Mouse (Mus musculus) embryonic facial prominence, embryonic 15.5 days (tissue): ENCODE results near the gene Lypd4. TPM values are rescaled to one million over a fixed set of nuclear protein-coding genes. Genes with fewer than 3 reads are reported as not detected.
"Not testable (repeated sequence)": the region's sequence is repeated elsewhere in the genome, so short reads cannot be mapped to it uniquely, and the experiment has no call there.

ENCODE experiments used
- ATAC-seq: fragments of 200-750 bp; cut with Nextera tagmentation; 2 replicates; pipeline ENCODE4 v1.8.0; 2017; ENCODE audit warnings: low read depth, moderate TSS enrichment; ENCODE audit not compliant: insufficient number of reproducible peaks, low FRiP score, low TSS enrichment
- H3K27ac ChIP-seq: fragments of 300-500 bp; sonication (generic); replicated peaks from 2 replicates; pipeline ENCODE4 v1.5.1; 2015; ENCODE audit warnings: mild to moderate bottlenecking, inconsistent platforms
- H3K27me3 ChIP-seq: fragments of 300-500 bp; sonication (generic); 2 replicates; pipeline ENCODE4 v1.6.1; 2015; ENCODE audit warnings: inconsistent platforms
- H3K36me3 ChIP-seq: fragments of 300-500 bp; sonication (generic); 2 replicates; pipeline ENCODE4 v1.6.1; 2015; ENCODE audit warnings: mild to moderate bottlenecking, inconsistent platforms
- H3K4me1 ChIP-seq: fragments of 300-500 bp; sonication (generic); 2 replicates; pipeline ENCODE4 v1.6.1; 2015; ENCODE audit warnings: inconsistent platforms
- H3K4me2 ChIP-seq: fragments of 300-500 bp; sonication (generic); replicated peaks from 2 replicates; pipeline ENCODE4 v1.6.1; 2015; ENCODE audit warnings: mild to moderate bottlenecking, inconsistent platforms
- H3K4me3 ChIP-seq: fragments of 300-500 bp; sonication (generic); replicated peaks from 2 replicates; pipeline ENCODE4 v1.5.1; 2015; ENCODE audit warnings: mild to moderate bottlenecking, inconsistent platforms
- H3K9ac ChIP-seq: fragments of 300-500 bp; sonication (generic); 2 replicates; pipeline ENCODE4 v1.6.1; 2015; ENCODE audit warnings: inconsistent platforms
- H3K9me3 ChIP-seq: fragments of 300-500 bp; sonication (generic); replicated peaks from 2 replicates; pipeline ENCODE4 v1.6.1; 2016; ENCODE audit warnings: inconsistent platforms
- WGBS: fragments of 180-500 bp; shearing (Covaris S2); methylation state at CpG from one replicate; pipeline ENCODE4 v1.1.7; 2015; 5-methylcytosine and 5-hydroxymethylcytosine counted together
- polyA plus RNA-seq: library from polyadenylated mRNA; unstranded; fragments of >200 nt; fragmentation: Nextera tagmentation; extraction: Ambion mirVana; gene quantifications from 2 replicates; pipeline ENCODE4 v1.2.1, GENCODE M21; 2015

Gene Lypd4
- polyA plus RNA-seq, 1 experiment from 2014 or later: not detected

GRCm38 (mm10) chr7:24862853-24863252 lies 6.9 kb downstream of the Lypd4 start:
- Histone ChIP-seq H3K27ac (no peak overlapping the region), H3K4me2 (no peak overlapping the region), H3K27me3 (no peaks in the 10 kb centered on the region), H3K36me3 (no peaks in the 10 kb centered on the region), H3K9ac (no peak overlapping the region), H3K4me1 (no peaks in the 10 kb centered on the region), H3K4me3 (no peak overlapping the region), H3K9me3 (no peaks in the 10 kb centered on the region)
- no peak for ATAC-seq
- WGBS: 83% methylated on average over 4 of the region's 4 CpGs

- Histone ChIP-seq H3K27ac (no peak within 1 kb of the TSS), H3K36me3 (no peaks in the 10 kb centered on the region), H3K27me3 (no peaks in the 10 kb centered on the region), H3K4me3 (no peak within 1 kb of the TSS), H3K4me2 (no peak within 1 kb of the TSS), H3K9me3 (no peaks in the 10 kb centered on the region), H3K9ac (no peak within 1 kb of the TSS), H3K4me1 (no peaks in the 10 kb centered on the region)
- ATAC-seq: no peak
- WGBS: 89% methylated on average over 7 of the region's 7 CpGs
Measured at GRCm38 (mm10) chr7:24861913-24862312, 7.8 kb downstream of the Lypd4 start, which contains the start of gene Gm9844. Gene Gm9844 (plus strand): TSS chr7:24862213.

GRCm38 (mm10) chr7:24859234-24859633 lies 10.5 kb downstream of the Lypd4 start:
- no peak overlapping the region for H3K27ac ChIP-seq
- H3K4me1 ChIP-seq: no peaks in the 10 kb centered on the region
- H3K9ac ChIP-seq: no peak overlapping the region
- H3K4me2 ChIP-seq: no peak overlapping the region
- H3K4me3 ChIP-seq: no peak overlapping the region
- no peak for ATAC-seq
- WGBS: 69% methylated on average over 5 of the region's 5 CpGs
- H3K9me3 ChIP-seq: no peaks in the 10 kb centered on the region
- H3K27me3 ChIP-seq: no peaks in the 10 kb centered on the region
- H3K36me3 ChIP-seq: no peaks in the 10 kb centered on the region

GRCm38 (mm10) chr7:24856460-24857120 lies 13.2 kb downstream of the Lypd4 start:
- WGBS: 39% methylated on average over 6 of the region's 6 CpGs
- Histone ChIP-seq H3K4me2 (no peak overlapping the region), H3K9ac (no peak overlapping the region), H3K27ac (no peak overlapping the region), H3K9me3 (no peaks in the 10 kb centered on the region), H3K4me3 (no peak overlapping the region), H3K4me1 (0 out of 2 replicates have a peak, but pooled peaks cover 5% of the 10 kb centered on the region), H3K36me3 (no peaks in the 10 kb centered on the region), H3K27me3 (no peaks in the 10 kb centered on the region)
- ATAC-seq: no peak

GRCm38 (mm10) chr7:24853695-24854094 lies 16.0 kb downstream of the Lypd4 start:
- no peak overlapping the region for H3K9ac ChIP-seq
- 27% methylated on average over 7 of the region's 7 CpGs for WGBS
- H3K27ac ChIP-seq: no peak overlapping the region

GRCm38 (mm10) chr7:24853233-24853563 lies 16.5 kb downstream of the Lypd4 start:
- H3K4me2 ChIP-seq: no peak overlapping the region
- H3K36me3 ChIP-seq: no peaks in the 10 kb centered on the region
- H3K27ac ChIP-seq: no peak overlapping the region
- H3K9ac ChIP-seq: no peak overlapping the region
- H3K4me3 ChIP-seq: no peak overlapping the region
- no peaks in the 10 kb centered on the region for H3K9me3 ChIP-seq
- no peak for ATAC-seq
- no peaks in the 10 kb centered on the region for H3K27me3 ChIP-seq
- 0 out of 2 replicates have a peak, but pooled peaks cover 5% of the 10 kb centered on the region for H3K4me1 ChIP-seq

More at GRCm38 (mm10) chr7:24853695-24854094, 16.0 kb downstream of the Lypd4 start:
- Histone ChIP-seq H3K4me3 (no peak overlapping the region), H3K4me2 (no peak overlapping the region), H3K4me1 (0 out of 2 replicates have a peak, but pooled peaks cover 5% of the 10 kb centered on the region), H3K9me3 (no peaks in the 10 kb centered on the region), H3K36me3 (no peaks in the 10 kb centered on the region), H3K27me3 (no peaks in the 10 kb centered on the region)
- no peak for ATAC-seq

- no peak overlapping the region for H3K27ac ChIP-seq
- no peaks in the 10 kb centered on the region for H3K36me3 ChIP-seq
- WGBS: 76% methylated on average over 8 of the region's 8 CpGs
- H3K9me3 ChIP-seq: no peaks in the 10 kb centered on the region
- no peaks in the 10 kb centered on the region for H3K27me3 ChIP-seq
- ATAC-seq: no peak
- no peak overlapping the region for H3K4me3 ChIP-seq
- no peak overlapping the region for H3K9ac ChIP-seq
- 0 out of 2 replicates have a peak, but pooled peaks cover 5% of the 10 kb centered on the region for H3K4me1 ChIP-seq
- H3K4me2 ChIP-seq: no peak overlapping the region
Measured at GRCm38 (mm10) chr7:24852557-24853232, 17.0 kb downstream of the Lypd4 start.

GRCm38 (mm10) chr7:24851596-24852325 lies 18.0 kb downstream of the Lypd4 start:
- Histone ChIP-seq H3K4me2 (no peak overlapping the region), H3K9me3 (no peaks in the 10 kb centered on the region), H3K36me3 (no peaks in the 10 kb centered on the region), H3K4me3 (no peak overlapping the region), H3K9ac (no peak overlapping the region), H3K4me1 (0 out of 2 replicates have a peak, but pooled peaks cover 5% of the 10 kb centered on the region), H3K27me3 (no peaks in the 10 kb centered on the region), H3K27ac (no peak overlapping the region)
- WGBS: 87% methylated on average over 5 of the region's 5 CpGs
- no peak for ATAC-seq

GRCm38 (mm10) chr7:24850899-24851303 lies 18.8 kb downstream of the Lypd4 start:
- Histone ChIP-seq H3K4me3 (no peak overlapping the region), H3K4me2 (no peak overlapping the region), H3K36me3 (no peaks in the 10 kb centered on the region), H3K4me1 (0 out of 2 replicates have a peak, but pooled peaks cover 5% of the 10 kb centered on the region), H3K9me3 (no peaks in the 10 kb centered on the region), H3K27ac (no peak overlapping the region), H3K9ac (no peak overlapping the region), H3K27me3 (no peaks in the 10 kb centered on the region)
- ATAC-seq: no peak
- WGBS: 35% methylated on average over 6 of the region's 6 CpGs

GRCm38 (mm10) chr7:24850162-24850561 lies 19.6 kb downstream of the Lypd4 start:
- Histone ChIP-seq H3K4me2 (no peak overlapping the region), H3K27me3 (no peaks in the 10 kb centered on the region), H3K9me3 (no peaks in the 10 kb centered on the region), H3K36me3 (no peaks in the 10 kb centered on the region), H3K4me1 (0 out of 2 replicates have a peak, but pooled peaks cover 5% of the 10 kb centered on the region), H3K4me3 (no peak overlapping the region), H3K27ac (no peak overlapping the region), H3K9ac (no peak overlapping the region)
- no peak for ATAC-seq
- 8% methylated on average over 5 of the region's 5 CpGs for WGBS

- ATAC-seq, H3K36me3 ChIP-seq, H3K27ac ChIP-seq, H3K27me3 ChIP-seq, H3K4me2 ChIP-seq, H3K9me3 ChIP-seq, H3K4me1 ChIP-seq, H3K9ac ChIP-seq, H3K4me3 ChIP-seq: not testable (repeated sequence)
- WGBS: 54% methylated on average over 2 of the region's 2 CpGs
Measured at GRCm38 (mm10) chr7:24846576-24846975, 23.2 kb downstream of the Lypd4 start.
